Mouse (Mus musculus): ENCODE measurements around the gene Cd9. TPM values are rescaled to one million over a fixed set of nuclear protein-coding genes. Genes with fewer than 3 reads are reported as not detected.

Gene Cd9
- polyA plus RNA-seq (2017; shearing (Covaris generic)) = 130 TPM

GRCm38 (mm10) chr6:125494092-125494871 lies at the start of gene Cd9:
TSS of gene Cd9 (minus strand) at chr6:125494791.

Other genes starting within 250 kb of the Cd9 start
- gene Tuba3a, start 208.7 kb downstream of the Cd9 start, polyA plus RNA-seq (2017; shearing (Covaris generic)) = 1.3 TPM
- gene Ltbr, start 180.9 kb downstream of the Cd9 start, polyA plus RNA-seq (2017; shearing (Covaris generic)) = 0.17 TPM
- gene Scnn1a, start 174.1 kb downstream of the Cd9 start, polyA plus RNA-seq (2017; shearing (Covaris generic)) = 0.22 TPM
- 40.9 TPM for gene Tnfrsf1a, start 145.4 kb downstream of the Cd9 start, polyA plus RNA-seq (2017; shearing (Covaris generic))
- gene Plekhg6, start 114.0 kb downstream of the Cd9 start, polyA plus RNA-seq (2017; shearing (Covaris generic)) = 0.12 TPM
- 0.18 TPM for gene Vwf, start 52.0 kb upstream of the Cd9 start, polyA plus RNA-seq (2017; shearing (Covaris generic))
- gene Ano2, start 195.6 kb upstream of the Cd9 start, polyA plus RNA-seq (2017; shearing (Covaris generic)) = 0.10 TPM

Measured in CD4-positive, CD25-positive, alpha-beta regulatory T cell (primary cell).